Mouse (Mus musculus): ENCODE results near the gene Opcml. TPM values are rescaled to one million over a fixed set of nuclear protein-coding genes. Genes with fewer than 3 reads are reported as not detected.

Opcml gene
- polyA plus RNA-seq, 2 experiments = 3.7 to 5.5 TPM

GRCm38 (mm10) chr9:28705796-28706195 lies 915.2 kb downstream of the Opcml start:
- no peak for DNase-seq (ENCODE audit: low spot score)
- no peak overlapping the region for H3K4me2 ChIP-seq (replicated peaks; ENCODE audit: low read depth, low read length, severe bottlenecking)
- H3K9ac ChIP-seq (ENCODE audit: low read depth, low read length, severe bottlenecking) = no peak overlapping the region
- WGBS = 85% methylated on average over 4 of the region's 4 CpGs
- no peaks in the 10 kb centered on the region for H3K27me3 ChIP-seq (ENCODE audit: control insufficient read depth, insufficient read depth, low read length)
- ATAC-seq (ENCODE audit: low FRiP score, low read depth) = no peak
- no peaks in the 10 kb centered on the region for H3K36me3 ChIP-seq (ENCODE audit: control insufficient read depth, insufficient read depth, low read length)
- H3K27ac ChIP-seq (replicated peaks; ENCODE audit: low read depth, low read length) = no peak overlapping the region
- no peaks in the 10 kb centered on the region for H3K9me3 ChIP-seq (ENCODE audit: control insufficient read depth, low read length)
- H3K4me1 ChIP-seq (ENCODE audit: control insufficient read depth, insufficient read depth, low read length) = no peaks in the 10 kb centered on the region
- H3K4me3 ChIP-seq (replicated peaks; ENCODE audit: low read length) = no peak overlapping the region
- TF ChIP-seq POLR2A (IDR thresholded peaks at IDR 0.05; ENCODE audit: borderline replicate concordance, extremely low read depth, insufficient read depth, insufficient read length) = no peak

GRCm38 (mm10) chr9:28714544-28714943 lies 924.0 kb downstream of the Opcml start:
- no peak for DNase-seq (ENCODE audit: low spot score)
- no peak overlapping the region for H3K4me3 ChIP-seq (replicated peaks; ENCODE audit: low read length)
- H3K36me3 ChIP-seq (ENCODE audit: control insufficient read depth, insufficient read depth, low read length) = no peaks in the 10 kb centered on the region
- H3K9ac ChIP-seq (ENCODE audit: low read depth, low read length, severe bottlenecking) = no peak overlapping the region
- 83% methylated on average over 2 of the region's 2 CpGs for WGBS
- no peak overlapping the region for H3K27ac ChIP-seq (replicated peaks; ENCODE audit: low read depth, low read length)
- no peak overlapping the region for H3K4me2 ChIP-seq (replicated peaks; ENCODE audit: low read depth, low read length, severe bottlenecking)
- no peaks in the 10 kb centered on the region for H3K27me3 ChIP-seq (ENCODE audit: control insufficient read depth, insufficient read depth, low read length)
- no peaks in the 10 kb centered on the region for H3K4me1 ChIP-seq (ENCODE audit: control insufficient read depth, insufficient read depth, low read length)
- ATAC-seq (ENCODE audit: low FRiP score, low read depth) = no peak
- H3K9me3 ChIP-seq (ENCODE audit: control insufficient read depth, low read length) = no peaks in the 10 kb centered on the region
- TF ChIP-seq POLR2A (IDR thresholded peaks at IDR 0.05; ENCODE audit: borderline replicate concordance, extremely low read depth, insufficient read depth, insufficient read length) = no peak

GRCm38 (mm10) chr9:28720186-28720585 lies 929.6 kb downstream of the Opcml start:
- Histone ChIP-seq H3K27ac (replicated peaks; ENCODE audit: low read depth, low read length) (no peak overlapping the region), H3K4me2 (replicated peaks; ENCODE audit: low read depth, low read length, severe bottlenecking) (no peak overlapping the region), H3K4me1 (ENCODE audit: control insufficient read depth, insufficient read depth, low read length) (no peaks in the 10 kb centered on the region), H3K36me3 (ENCODE audit: control insufficient read depth, insufficient read depth, low read length) (no peaks in the 10 kb centered on the region), H3K9ac (ENCODE audit: low read depth, low read length, severe bottlenecking) (no peak overlapping the region), H3K27me3 (ENCODE audit: control insufficient read depth, insufficient read depth, low read length) (no peaks in the 10 kb centered on the region), H3K9me3 (ENCODE audit: control insufficient read depth, low read length) (no peaks in the 10 kb centered on the region), H3K4me3 (replicated peaks; ENCODE audit: low read length) (no peak overlapping the region)
- TF ChIP-seq POLR2A (IDR thresholded peaks at IDR 0.05; ENCODE audit: borderline replicate concordance, extremely low read depth, insufficient read depth, insufficient read length) = no peak
- 86% methylated on average over 2 of the region's 2 CpGs for WGBS
- ATAC-seq (ENCODE audit: low FRiP score, low read depth) (no peak), DNase-seq (ENCODE audit: low spot score) (no peak)

GRCm38 (mm10) chr9:28731811-28732602 lies 941.4 kb downstream of the Opcml start:
- no peak overlapping the region for H3K9ac ChIP-seq (ENCODE audit: low read depth, low read length, severe bottlenecking)
- no peaks in the 10 kb centered on the region for H3K36me3 ChIP-seq (ENCODE audit: control insufficient read depth, insufficient read depth, low read length)
- no peak overlapping the region for H3K4me3 ChIP-seq (replicated peaks; ENCODE audit: low read length)
- no peak overlapping the region for H3K4me2 ChIP-seq (replicated peaks; ENCODE audit: low read depth, low read length, severe bottlenecking)
- DNase-seq (ENCODE audit: low spot score) (no peak), ATAC-seq (ENCODE audit: low FRiP score, low read depth) (no peak)
- H3K9me3 ChIP-seq (ENCODE audit: control insufficient read depth, low read length) = no peaks in the 10 kb centered on the region
- no peaks in the 10 kb centered on the region for H3K27me3 ChIP-seq (ENCODE audit: control insufficient read depth, insufficient read depth, low read length)
- WGBS = 49% methylated on average over 10 of the region's 10 CpGs
- no peak overlapping the region for H3K27ac ChIP-seq (replicated peaks; ENCODE audit: low read depth, low read length)
- no peak for TF ChIP-seq POLR2A (IDR thresholded peaks at IDR 0.05; ENCODE audit: borderline replicate concordance, extremely low read depth, insufficient read depth, insufficient read length)
- no peaks in the 10 kb centered on the region for H3K4me1 ChIP-seq (ENCODE audit: control insufficient read depth, insufficient read depth, low read length)

GRCm38 (mm10) chr9:28737955-28738354 lies 947.4 kb downstream of the Opcml start:
- 98% methylated on average over 2 of the region's 2 CpGs for WGBS
- no peak overlapping the region for H3K4me2 ChIP-seq (replicated peaks; ENCODE audit: low read depth, low read length, severe bottlenecking)
- TF ChIP-seq POLR2A (IDR thresholded peaks at IDR 0.05; ENCODE audit: borderline replicate concordance, extremely low read depth, insufficient read depth, insufficient read length) = no peak
- DNase-seq (ENCODE audit: low spot score) (no peak), ATAC-seq (ENCODE audit: low FRiP score, low read depth) (no peak)
- no peaks in the 10 kb centered on the region for H3K27me3 ChIP-seq (ENCODE audit: control insufficient read depth, insufficient read depth, low read length)
- no peak overlapping the region for H3K27ac ChIP-seq (replicated peaks; ENCODE audit: low read depth, low read length)
- H3K4me3 ChIP-seq (replicated peaks; ENCODE audit: low read length) = no peak overlapping the region
- no peak overlapping the region for H3K9ac ChIP-seq (ENCODE audit: low read depth, low read length, severe bottlenecking)
- no peaks in the 10 kb centered on the region for H3K9me3 ChIP-seq (ENCODE audit: control insufficient read depth, low read length)
- H3K36me3 ChIP-seq (ENCODE audit: control insufficient read depth, insufficient read depth, low read length) = no peaks in the 10 kb centered on the region
- no peaks in the 10 kb centered on the region for H3K4me1 ChIP-seq (ENCODE audit: control insufficient read depth, insufficient read depth, low read length)

All from limb, embryonic 14.5 days (tissue).